Mouse (Mus musculus): ENCODE results near the gene Crybb2. TPM values are rescaled to one million over a fixed set of nuclear protein-coding genes. Genes with fewer than 3 reads are reported as not detected.

Gene Crybb2
- polyA plus RNA-seq (2015; fragmentation: Nextera tagmentation; extraction: Ambion mirVana): not detected in 2 replicates

- H3K27me3 ChIP-seq (replicated peaks; ENCODE audit: control insufficient read depth, insufficient read depth, low read length): no peaks in the 10 kb centered on the region
- H3K9me3 ChIP-seq (ENCODE audit: control insufficient read depth, low read length): no peaks in the 10 kb centered on the region
- no peaks in the 10 kb centered on the region for H3K4me1 ChIP-seq (replicated peaks; ENCODE audit: control insufficient read depth, insufficient read depth, low read length)
- no peaks in the 10 kb centered on the region for H3K36me3 ChIP-seq (ENCODE audit: control insufficient read depth, insufficient read depth)
- H3K4me2 ChIP-seq (ENCODE audit: low read length): no peak within 1 kb of the TSS
- no peak within 1 kb of the TSS for H3K27ac ChIP-seq (ENCODE audit: low read length)
- H3K9ac ChIP-seq (replicated peaks; ENCODE audit: low read depth, low read length): no peak within 1 kb of the TSS
- H3K4me3 ChIP-seq (replicated peaks; ENCODE audit: low read length): no peak within 1 kb of the TSS
- no peak for ATAC-seq
Measured at GRCm38 (mm10) chr5:113070017-113070416, at the start of gene Crybb2. Crybb2 (minus strand) TSS chr5:113070117.

DNA sequence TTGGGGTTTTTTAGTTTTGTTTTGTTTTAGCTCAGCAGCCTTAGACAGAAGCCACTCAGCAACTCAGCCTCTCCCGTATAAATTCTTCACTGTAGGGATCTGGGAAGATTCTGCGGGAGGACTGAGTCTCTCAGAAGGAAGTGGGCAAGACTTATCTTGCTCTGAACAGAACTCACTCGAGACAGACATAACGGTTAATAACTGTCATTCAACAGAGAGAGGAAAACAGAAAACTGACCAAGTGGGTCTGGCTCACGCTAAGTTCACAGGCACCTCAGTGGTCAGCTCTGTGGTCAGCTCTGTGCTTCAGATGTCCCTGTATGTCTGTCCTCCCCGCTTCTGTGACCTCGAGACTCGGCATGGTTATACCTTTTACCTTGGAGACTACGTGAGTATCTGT, 49.4 kb upstream of the Crybb2 start:
- no peaks in the 10 kb centered on the region for H3K9me3 ChIP-seq (ENCODE audit: control insufficient read depth, low read length)
- no peak overlapping the region for H3K4me3 ChIP-seq (replicated peaks; ENCODE audit: low read length)
- WGBS: 86% methylated on average over 9 of the region's 9 CpGs

DNA sequence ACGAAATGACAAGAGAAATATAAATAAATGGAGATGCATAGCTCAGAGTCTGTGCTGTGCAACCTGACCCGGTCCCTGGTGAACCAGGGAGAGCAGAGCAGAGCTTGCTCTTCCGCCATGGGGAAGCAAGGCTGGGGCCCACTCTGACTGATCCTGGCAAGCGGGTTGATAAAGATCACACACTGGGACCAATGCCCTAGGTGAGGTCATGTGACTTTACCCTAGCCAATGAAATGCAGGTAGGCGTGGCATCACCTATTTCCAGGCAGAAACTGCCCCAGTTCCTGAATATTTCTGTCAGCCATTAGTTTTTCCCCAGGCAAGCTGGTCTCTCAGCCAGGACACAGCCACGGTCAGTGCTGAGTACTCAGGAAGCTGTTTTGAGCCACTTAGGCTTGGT, 48.8 kb upstream of the Crybb2 start:
- no peak overlapping the region for H3K9ac ChIP-seq (replicated peaks; ENCODE audit: low read depth, low read length)
- H3K4me2 ChIP-seq (ENCODE audit: low read length): no peak overlapping the region
- no peak for ATAC-seq
- H3K27me3 ChIP-seq (replicated peaks; ENCODE audit: control insufficient read depth, insufficient read depth, low read length): no peaks in the 10 kb centered on the region
- no peak overlapping the region for H3K4me3 ChIP-seq (replicated peaks; ENCODE audit: low read length)
- H3K36me3 ChIP-seq (ENCODE audit: control insufficient read depth, insufficient read depth): no peaks in the 10 kb centered on the region
- no peak overlapping the region for H3K27ac ChIP-seq (ENCODE audit: low read length)
- WGBS: 50% methylated on average over 6 of the region's 6 CpGs
- H3K4me1 ChIP-seq (replicated peaks; ENCODE audit: control insufficient read depth, insufficient read depth, low read length): peaks cover 39% of the 10 kb centered on the region
- H3K9me3 ChIP-seq (ENCODE audit: control insufficient read depth, low read length): no peaks in the 10 kb centered on the region

More for the DNA sequence above, 49.4 kb upstream of the Crybb2 start:
- H3K36me3 ChIP-seq (ENCODE audit: control insufficient read depth, insufficient read depth): no peaks in the 10 kb centered on the region
- H3K27me3 ChIP-seq (replicated peaks; ENCODE audit: control insufficient read depth, insufficient read depth, low read length): no peaks in the 10 kb centered on the region
- H3K4me2 ChIP-seq (ENCODE audit: low read length): no peak overlapping the region
- no peak overlapping the region for H3K27ac ChIP-seq (ENCODE audit: low read length)
- no peak overlapping the region for H3K9ac ChIP-seq (replicated peaks; ENCODE audit: low read depth, low read length)
- peaks cover 37% of the 10 kb centered on the region for H3K4me1 ChIP-seq (replicated peaks; ENCODE audit: control insufficient read depth, insufficient read depth, low read length)
- no peak for ATAC-seq

- H3K27me3 ChIP-seq (replicated peaks; ENCODE audit: control insufficient read depth, insufficient read depth, low read length): no peaks in the 10 kb centered on the region
- H3K9me3 ChIP-seq (ENCODE audit: control insufficient read depth, low read length): no peaks in the 10 kb centered on the region
- peaks cover 33% of the 10 kb centered on the region for H3K4me1 ChIP-seq (replicated peaks; ENCODE audit: control insufficient read depth, insufficient read depth, low read length)
- no peak overlapping the region for H3K9ac ChIP-seq (replicated peaks; ENCODE audit: low read depth, low read length)
- ATAC-seq: no peak
- 67% methylated on average over 5 of the region's 5 CpGs for whole genome bisulfite sequencing
- H3K4me2 ChIP-seq (ENCODE audit: low read length): no peak overlapping the region
- no peak overlapping the region for H3K27ac ChIP-seq (ENCODE audit: low read length)
- no peaks in the 10 kb centered on the region for H3K36me3 ChIP-seq (ENCODE audit: control insufficient read depth, insufficient read depth)
- no peak overlapping the region for H3K4me3 ChIP-seq (replicated peaks; ENCODE audit: low read length)
Measured at GRCm38 (mm10) chr5:113117361-113117760, 47.4 kb upstream of the Crybb2 start.

DNA sequence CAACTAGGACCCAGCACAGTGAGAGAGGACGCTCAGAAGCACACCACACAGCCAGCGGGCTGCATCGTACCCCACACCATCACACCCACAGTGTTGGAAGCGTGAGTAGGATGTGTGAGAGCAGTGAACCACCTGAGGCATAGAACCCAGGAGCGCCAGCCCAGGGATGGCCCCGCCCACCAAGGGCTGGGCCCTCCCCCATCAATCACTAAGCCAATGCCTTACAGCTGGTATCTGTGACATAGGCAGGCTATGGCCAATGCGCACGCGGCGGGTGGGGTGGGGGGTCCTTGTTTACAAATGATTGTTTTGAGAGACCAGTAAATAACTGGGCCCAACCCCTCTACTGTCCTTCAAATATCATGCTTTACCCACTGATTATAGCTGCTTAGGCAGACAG, 46.0 kb upstream of the Crybb2 start:
- Histone ChIP-seq H3K4me3 (replicated peaks; ENCODE audit: low read length) (no peak overlapping the region), H3K36me3 (ENCODE audit: control insufficient read depth, insufficient read depth) (no peaks in the 10 kb centered on the region), H3K27ac (ENCODE audit: low read length) (no peak overlapping the region), H3K27me3 (replicated peaks; ENCODE audit: control insufficient read depth, insufficient read depth, low read length) (no peaks in the 10 kb centered on the region), H3K4me1 (replicated peaks; ENCODE audit: control insufficient read depth, insufficient read depth, low read length) (peaks cover 27% of the 10 kb centered on the region), H3K9ac (replicated peaks; ENCODE audit: low read depth, low read length) (no peak overlapping the region), H3K4me2 (ENCODE audit: low read length) (no peak overlapping the region), H3K9me3 (ENCODE audit: control insufficient read depth, low read length) (no peaks in the 10 kb centered on the region)
- ATAC-seq: no peak
- 70% methylated on average over 10 of the region's 10 CpGs for WGBS

DNA sequence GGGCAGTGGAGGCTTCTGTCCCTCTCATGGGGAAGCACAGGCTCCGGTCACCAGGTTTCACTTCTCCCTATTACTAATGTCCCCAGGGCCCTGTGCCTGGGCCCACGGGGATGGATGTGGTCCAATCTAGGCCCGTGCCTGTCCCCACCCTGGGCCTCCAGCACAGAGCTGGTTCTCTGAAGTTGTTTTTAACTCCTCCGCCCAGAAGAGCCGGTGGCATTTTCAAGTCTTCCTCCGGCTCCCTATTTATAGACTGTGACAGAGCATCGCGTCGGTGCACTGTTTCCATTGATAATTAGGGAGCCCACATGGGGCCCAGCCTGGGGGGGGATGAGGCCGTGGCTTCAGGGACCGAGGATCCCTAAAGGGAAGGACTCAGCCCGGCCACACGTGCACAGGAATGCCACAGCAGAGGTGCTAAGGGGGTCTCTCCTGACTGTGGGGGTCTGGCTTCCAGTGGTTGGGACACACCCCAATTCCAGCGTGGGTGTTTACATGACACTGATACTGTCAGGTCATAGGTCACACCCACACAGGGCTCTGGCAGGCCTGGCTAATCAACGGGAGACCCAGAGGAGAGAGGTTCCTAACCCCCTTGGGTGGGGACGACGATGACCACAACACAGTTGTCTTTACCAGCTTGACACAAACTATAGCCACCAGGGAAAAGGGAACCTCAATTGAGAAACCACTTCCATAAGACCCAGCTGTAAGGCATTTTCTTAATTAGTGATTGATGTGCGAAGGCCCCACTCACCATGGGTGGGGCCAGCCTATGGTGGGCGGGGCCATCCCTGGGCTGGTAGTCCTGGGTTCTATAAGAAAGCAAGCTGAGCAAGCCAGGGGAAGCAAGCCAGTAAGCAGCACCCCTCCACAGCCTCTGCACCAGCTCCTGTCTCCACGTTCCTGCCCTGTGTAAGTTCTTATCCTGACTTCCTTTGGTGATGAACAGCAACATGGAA, 44.6 kb upstream of the Crybb2 start:
- no peak overlapping the region for H3K27ac ChIP-seq (ENCODE audit: low read length)
- no peaks in the 10 kb centered on the region for H3K27me3 ChIP-seq (replicated peaks; ENCODE audit: control insufficient read depth, insufficient read depth, low read length)
- no peak overlapping the region for H3K4me3 ChIP-seq (replicated peaks; ENCODE audit: low read length)
- peaks cover 21% of the 10 kb centered on the region for H3K4me1 ChIP-seq (replicated peaks; ENCODE audit: control insufficient read depth, insufficient read depth, low read length)
- no peak overlapping the region for H3K4me2 ChIP-seq (ENCODE audit: low read length)
- ATAC-seq: no peak
- no peak overlapping the region for H3K9ac ChIP-seq (replicated peaks; ENCODE audit: low read depth, low read length)
- 43% methylated on average over 20 of the region's 20 CpGs for WGBS
- no peaks in the 10 kb centered on the region for H3K9me3 ChIP-seq (ENCODE audit: control insufficient read depth, low read length)
- H3K36me3 ChIP-seq (ENCODE audit: control insufficient read depth, insufficient read depth): no peaks in the 10 kb centered on the region

- Histone ChIP-seq H3K4me2 (ENCODE audit: low read length) (no peak overlapping the region), H3K4me3 (replicated peaks; ENCODE audit: low read length) (no peak overlapping the region), H3K27ac (ENCODE audit: low read length) (no peak overlapping the region), H3K4me1 (replicated peaks; ENCODE audit: control insufficient read depth, insufficient read depth, low read length) (peaks cover 17% of the 10 kb centered on the region), H3K27me3 (replicated peaks; ENCODE audit: control insufficient read depth, insufficient read depth, low read length) (no peaks in the 10 kb centered on the region), H3K9me3 (ENCODE audit: control insufficient read depth, low read length) (no peaks in the 10 kb centered on the region), H3K9ac (replicated peaks; ENCODE audit: low read depth, low read length) (no peak overlapping the region), H3K36me3 (ENCODE audit: control insufficient read depth, insufficient read depth) (no peaks in the 10 kb centered on the region)
- 54% methylated on average over 5 of the region's 5 CpGs for WGBS
- no peak for ATAC-seq
Measured at GRCm38 (mm10) chr5:113113120-113113519, 43.2 kb upstream of the Crybb2 start.

- Histone ChIP-seq H3K4me2 (ENCODE audit: low read length) (no peak overlapping the region), H3K9ac (replicated peaks; ENCODE audit: low read depth, low read length) (no peak overlapping the region), H3K4me3 (replicated peaks; ENCODE audit: low read length) (no peak overlapping the region), H3K27me3 (replicated peaks; ENCODE audit: control insufficient read depth, insufficient read depth, low read length) (no peaks in the 10 kb centered on the region), H3K27ac (ENCODE audit: low read length) (no peak overlapping the region), H3K36me3 (ENCODE audit: control insufficient read depth, insufficient read depth) (no peaks in the 10 kb centered on the region), H3K9me3 (ENCODE audit: control insufficient read depth, low read length) (no peaks in the 10 kb centered on the region), H3K4me1 (replicated peaks; ENCODE audit: control insufficient read depth, insufficient read depth, low read length) (peaks cover 12% of the 10 kb centered on the region)
- ATAC-seq: no peak
- 15% methylated on average over 4 of the region's 4 CpGs for WGBS
Measured at GRCm38 (mm10) chr5:113111336-113111735, 41.4 kb upstream of the Crybb2 start.

DNA sequence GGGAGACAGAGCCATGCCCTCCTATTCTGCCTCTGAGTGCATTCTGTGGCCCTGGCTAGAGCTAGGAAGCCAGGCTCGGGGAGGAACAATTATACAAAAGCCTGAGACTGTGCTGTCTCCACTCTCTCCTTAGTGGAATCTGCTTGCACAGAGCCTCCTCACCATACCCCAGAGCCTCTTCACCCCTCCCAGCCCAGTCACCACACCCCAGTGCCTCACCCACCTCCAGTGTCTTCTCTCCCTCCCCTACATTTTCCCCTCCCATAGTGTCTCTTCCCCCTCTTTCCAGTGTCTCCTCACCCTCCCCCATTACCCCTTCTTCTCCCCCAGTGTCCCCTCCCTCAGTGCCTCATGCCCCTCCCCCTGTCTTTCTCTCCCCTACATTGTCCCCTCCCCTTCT, 41.0 kb upstream of the Crybb2 start:
- 0 out of 2 replicates have a peak overlapping the region, but pooled peaks have one; percentile 33 for H3K27ac ChIP-seq (ENCODE audit: low read length)
- no peak overlapping the region for H3K9ac ChIP-seq (replicated peaks; ENCODE audit: low read depth, low read length)
- no peaks in the 10 kb centered on the region for H3K27me3 ChIP-seq (replicated peaks; ENCODE audit: control insufficient read depth, insufficient read depth, low read length)
- H3K4me2 ChIP-seq (ENCODE audit: low read length): no peak overlapping the region
- 0% methylated on average over 1 of the region's 1 CpGs for WGBS
- peaks cover 12% of the 10 kb centered on the region for H3K4me1 ChIP-seq (replicated peaks; ENCODE audit: control insufficient read depth, insufficient read depth, low read length)
- no peak for ATAC-seq
- no peaks in the 10 kb centered on the region for H3K36me3 ChIP-seq (ENCODE audit: control insufficient read depth, insufficient read depth)
- no peak overlapping the region for H3K4me3 ChIP-seq (replicated peaks; ENCODE audit: low read length)
- no peaks in the 10 kb centered on the region for H3K9me3 ChIP-seq (ENCODE audit: control insufficient read depth, low read length)

Data from forebrain, embryonic 16.5 days (tissue).